Mouse (Mus musculus) forebrain, embryonic 11.5 days (tissue): ENCODE data around the gene Mmel1. TPM values are rescaled to one million over a fixed set of nuclear protein-coding genes. Genes with fewer than 3 reads are reported as not detected.

Source experiments
- ATAC-seq: fragments of 200-750 bp; cut with Nextera tagmentation; replicated peaks from 2 replicates; pipeline ENCODE4 v1.8.0; 2017; ENCODE audit warnings: moderate TSS enrichment; ENCODE audit not compliant: low FRiP score
- DNase-seq: peaks from one replicate; pipeline ENCODE4 v3.0.0-alpha.2; 2017; ENCODE audit warnings: low spot score
- H3K27ac ChIP-seq: fragments of 300-500 bp; sonication (generic); 2 replicates; pipeline ENCODE4 v1.5.1; 2014; ENCODE audit warnings: low read depth, low read length
- H3K27me3 ChIP-seq: fragments of 300-500 bp; sonication (generic); 2 replicates; pipeline ENCODE4 v1.6.1; 2014; ENCODE audit warnings: mild to moderate bottlenecking, low read length, mixed read lengths; ENCODE audit not compliant: control insufficient read depth, insufficient read depth
- H3K36me3 ChIP-seq: fragments of 300-500 bp; sonication (generic); 2 replicates; pipeline ENCODE4 v1.6.1; 2014; ENCODE audit warnings: mild to moderate bottlenecking, low read length, moderate library complexity, mixed read lengths; ENCODE audit not compliant: control insufficient read depth, insufficient read depth
- H3K4me1 ChIP-seq: fragments of 300-500 bp; sonication (generic); replicated peaks from 2 replicates; pipeline ENCODE4 v1.6.1; 2014; ENCODE audit warnings: low read length, mixed read lengths; ENCODE audit not compliant: control insufficient read depth, insufficient read depth
- H3K4me2 ChIP-seq: fragments of 300-500 bp; sonication (generic); 2 replicates; pipeline ENCODE4 v1.6.1; 2014; ENCODE audit warnings: low read depth, mild to moderate bottlenecking, low read length, moderate library complexity, mixed read lengths; ENCODE audit not compliant: severe bottlenecking
- H3K4me3 ChIP-seq: fragments of 300-500 bp; sonication (generic); 2 replicates; pipeline ENCODE4 v1.5.1; 2014; ENCODE audit warnings: low read depth, low read length
- H3K9ac ChIP-seq: fragments of 300-500 bp; sonication (generic); 2 replicates; pipeline ENCODE4 v1.6.1; 2014; ENCODE audit warnings: low read length
- H3K9me3 ChIP-seq: fragments of 300-500 bp; sonication (generic); 2 replicates; pipeline ENCODE4 v1.6.1; 2016; ENCODE audit warnings: low read length, mixed read lengths; ENCODE audit not compliant: control insufficient read depth
- WGBS: fragments of 180-500 bp; shearing (Covaris S2); extraction: QIAGEN DNeasy Blood & Tissue Kit; methylation state at CpG from one replicate; pipeline ENCODE4 v1.1.7; 2014; 5-methylcytosine and 5-hydroxymethylcytosine counted together
- polyA plus RNA-seq: library from polyadenylated mRNA; unstranded; fragments of >200 nt; fragmentation: Nextera tagmentation; extraction: Ambion mirVana; gene quantifications from 2 replicates; pipeline ENCODE4 v1.2.1, GENCODE M21; 2014

Mmel1 gene
- polyA plus RNA-seq, 1 experiment from 2014 or later, result 0.21 TPM

DNA sequence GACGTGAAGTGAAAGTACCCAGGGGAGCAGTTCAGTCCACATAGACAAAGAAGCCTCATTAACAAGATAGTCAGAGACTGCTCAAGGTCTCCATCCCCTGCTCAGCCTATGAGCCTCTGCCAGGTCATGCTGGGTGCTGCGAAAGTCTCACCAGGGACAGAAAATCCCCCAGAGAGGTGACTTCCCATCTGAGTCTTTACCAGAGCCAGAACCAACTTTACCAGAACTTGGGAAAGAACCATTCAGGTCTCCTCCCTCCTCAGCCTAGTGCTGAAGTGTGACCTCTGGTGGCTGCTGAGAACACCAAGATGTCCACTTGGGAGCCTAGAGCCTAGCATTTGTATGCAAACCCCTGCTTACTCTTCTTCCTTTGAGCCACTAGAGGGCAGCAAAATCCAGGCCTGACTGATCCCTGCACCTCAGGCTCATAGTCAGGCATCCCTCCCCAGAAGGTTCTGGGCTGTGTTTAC is 74.8 kb downstream of the Mmel1 start:
- no peak overlapping the region for H3K4me3 ChIP-seq
- no peaks in the 10 kb centered on the region for H3K9me3 ChIP-seq
- WGBS, result 14% methylated on average over 2 of the region's 2 CpGs
- H3K9ac ChIP-seq, result no peak overlapping the region
- H3K27ac ChIP-seq, result no peak overlapping the region
- peaks cover 28% of the 10 kb centered on the region for H3K4me1 ChIP-seq
- peak; percentile 80 for DNase-seq
- H3K4me2 ChIP-seq, result no peak overlapping the region
- ATAC-seq, result peak; percentile 67
- H3K36me3 ChIP-seq, result no peaks in the 10 kb centered on the region
- H3K27me3 ChIP-seq, result no peaks in the 10 kb centered on the region

Other genes with a start within 250 kb of the Mmel1 start
- gene Prdm16, start 232.7 kb upstream of the Mmel1 start, polyA plus RNA-seq, result 44.7 and 49.3 TPM in 2 replicates
- gene Actrt2, start 201.7 kb upstream of the Mmel1 start, polyA plus RNA-seq, result not detected in 2 replicates
- 0.11 and 0.20 TPM in 2 replicates for gene Ttc34, start 32.1 kb upstream of the Mmel1 start, polyA plus RNA-seq
- 29.4 and 32.0 TPM in 2 replicates for gene Fam213b, start 29.6 kb downstream of the Mmel1 start, polyA plus RNA-seq
- 0.61 and 1.4 TPM in 2 replicates for gene Tnfrsf14, start 59.0 kb downstream of the Mmel1 start, polyA plus RNA-seq
- 313 and 318 TPM in 2 replicates for gene Hes5, start 91.3 kb downstream of the Mmel1 start, polyA plus RNA-seq
- 43.1 and 49.1 TPM in 2 replicates for gene Pank4, start 94.5 kb downstream of the Mmel1 start, polyA plus RNA-seq
- gene Plch2, start 187.2 kb downstream of the Mmel1 start, polyA plus RNA-seq, result 2.4 and 3.1 TPM in 2 replicates
- gene Pex10, start 197.4 kb downstream of the Mmel1 start, polyA plus RNA-seq, result 7.2 and 9.7 TPM in 2 replicates
- gene Rer1, start 216.8 kb downstream of the Mmel1 start, polyA plus RNA-seq, result 130 and 137 TPM in 2 replicates
- gene Morn1, start 217.0 kb downstream of the Mmel1 start, polyA plus RNA-seq, result 4.8 TPM in 2 replicates